ENCODE assay signal across 25 mouse cellular contexts in the genomic region with DNA sequence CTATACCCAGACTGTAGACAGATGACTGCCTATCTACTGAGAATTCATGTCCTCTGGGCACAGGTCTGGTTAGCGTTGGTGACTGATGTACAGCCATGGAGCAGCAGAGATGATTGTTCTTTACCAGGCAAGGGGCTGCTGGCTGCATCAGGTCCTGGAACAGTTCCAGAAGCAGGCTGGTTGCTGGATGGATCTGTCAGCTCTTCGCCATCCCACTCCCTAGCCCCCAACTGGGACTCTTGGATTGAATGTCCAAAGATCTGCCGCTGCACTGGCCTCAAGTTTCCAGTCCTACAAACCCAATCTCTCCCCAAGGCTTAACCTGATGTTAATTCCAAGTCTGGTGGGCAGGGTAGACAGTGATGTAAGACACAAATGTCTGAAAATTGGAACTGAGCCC.
DNase-seq lines count a peak whose midpoint lies in the region; ATAC-seq and TF ChIP-seq lines count a peak whose summit lies in the region.
"Had no signal": no experiment of that assay in that cellular context is flagged by ENCODE, and none has a peak within 500 bp of the region (broad histone marks: within the 10 kb centered on the region; RNA-seq: fewer than 3 reads in every experiment).

No protein-coding gene starts in this region.

- intact Hi-C loops in left cerebral cortex, postnatal 4 days (cut with DNase I), result no loop called here
- intact Hi-C loops in left cerebral cortex, postnatal 14 days (cut with DNase I), result no loop called here

- ATAC-seq in cerebellum, adult (ENCODE audit: insufficient number of reproducible peaks, low FRiP score, low TSS enrichment), result no peak
- ATAC-seq in embryonic facial prominence, embryonic 14.5 days (ENCODE audit: low read depth), result no peak
- no peak for ATAC-seq in midbrain, postnatal 0 days (ENCODE audit: low FRiP score)
- no peak for ATAC-seq in midbrain, embryonic 13.5 days
- ATAC-seq: activated CD4-positive, CD25-positive, alpha-beta regulatory T cell, adult 4 months; CD4-positive, CD25-positive, alpha-beta regulatory T cell, adult 4 months; forebrain, embryonic 13.5 days; forebrain, embryonic 15.5 days; forebrain, postnatal 0 days; Patski had no signal

- no peak overlapping the region for H3K4me2 ChIP-seq in embryonic facial prominence, embryonic 14.5 days (ENCODE audit: low read depth, low read length)
- no peak overlapping the region for H3K4me2 ChIP-seq in midbrain, postnatal 0 days (ENCODE audit: low read depth, low read length, poor library complexity, severe bottlenecking)
- no peak overlapping the region for H3K4me2 ChIP-seq in midbrain, embryonic 13.5 days (replicated peaks)
- H3K4me2 ChIP-seq: embryonic facial prominence, embryonic 13.5 days; forebrain, embryonic 13.5 days; forebrain, embryonic 15.5 days had no signal

- TF ChIP-seq CTCF in midbrain, postnatal 0 days (IDR thresholded peaks at IDR 0.05), result no peak

- H3K4me3 ChIP-seq in embryonic facial prominence, embryonic 14.5 days (ENCODE audit: low read depth, low read length), result no peak overlapping the region
- no peak overlapping the region for H3K4me3 ChIP-seq in embryonic facial prominence, embryonic 10.5 days
- H3K4me3 ChIP-seq in midbrain, postnatal 0 days (ENCODE audit: low read depth, low read length), result no peak overlapping the region
- H3K4me3 ChIP-seq in midbrain, embryonic 13.5 days (replicated peaks), result no peak overlapping the region
- H3K4me3 ChIP-seq: embryonic facial prominence, embryonic 13.5 days; forebrain, embryonic 13.5 days; forebrain, embryonic 15.5 days had no signal

- H3K9ac ChIP-seq in embryonic facial prominence, embryonic 14.5 days (ENCODE audit: low read depth, low read length), result no peak overlapping the region
- no peak overlapping the region for H3K9ac ChIP-seq in midbrain, postnatal 0 days (replicated peaks; ENCODE audit: low read length, poor library complexity, severe bottlenecking)
- no peak overlapping the region for H3K9ac ChIP-seq in midbrain, embryonic 13.5 days (replicated peaks)
- H3K9ac ChIP-seq: embryonic facial prominence, embryonic 13.5 days; forebrain, embryonic 13.5 days; forebrain, embryonic 15.5 days; forebrain, postnatal 0 days had no signal

- 0 out of 2 replicates have a peak, but pooled peaks cover 4% of the 10 kb centered on the region for H3K4me1 ChIP-seq in embryonic facial prominence, embryonic 14.5 days (ENCODE audit: control insufficient read depth, insufficient read depth, low read length)
- H3K4me1 ChIP-seq in embryonic facial prominence, embryonic 10.5 days, result peaks cover 11% of the 10 kb centered on the region
- no peaks in the 10 kb centered on the region for H3K4me1 ChIP-seq in midbrain, postnatal 0 days (ENCODE audit: insufficient read depth, low read length)
- H3K4me1 ChIP-seq in midbrain, embryonic 13.5 days (replicated peaks), result no peaks in the 10 kb centered on the region
- H3K4me1 ChIP-seq: forebrain, embryonic 13.5 days; forebrain, embryonic 15.5 days had no signal

- peak; percentile 67 to 76 for DNase-seq in cerebellum, postnatal 10 days
- peak; percentile 23 for DNase-seq in embryonic facial prominence, embryonic 14.5 days (ENCODE audit: low spot score)
- no peak for DNase-seq in embryonic facial prominence, embryonic 10.5 days (ENCODE audit: low spot score)
- peak; percentile 64 for DNase-seq in left cerebral cortex, postnatal 4 days
- DNase-seq in left cerebral cortex, postnatal 14 days (ENCODE audit: low spot score in 2 of 2), result no peak
- peak; percentile 42 for DNase-seq in midbrain, postnatal 0 days (ENCODE audit: low spot score)
- DNase-seq: adrenal gland, adult 8-10 months; adrenal gland, postnatal 14 days; adrenal gland, postnatal 36 days; B cell, adult 2 months; cerebellum, adult 11-12 months; cerebellum, adult 2 months; cerebellum, adult 9-10 months; cerebellum, postnatal 25 days; forebrain, postnatal 0 days had no signal

- H3K27me3 ChIP-seq in embryonic facial prominence, embryonic 14.5 days (replicated peaks; ENCODE audit: control insufficient read depth, insufficient read depth, low read length), result no peaks in the 10 kb centered on the region
- H3K27me3 ChIP-seq in embryonic facial prominence, embryonic 10.5 days (replicated peaks; ENCODE audit: low read depth, poor library complexity, severe bottlenecking), result peaks cover 9% of the 10 kb centered on the region
- H3K27me3 ChIP-seq in midbrain, postnatal 0 days (ENCODE audit: insufficient read depth, low read length), result no peaks in the 10 kb centered on the region
- H3K27me3 ChIP-seq in midbrain, embryonic 13.5 days, result no peaks in the 10 kb centered on the region
- H3K27me3 ChIP-seq: CH12.LX; embryonic facial prominence, embryonic 13.5 days; forebrain, embryonic 13.5 days; forebrain, embryonic 15.5 days had no signal

- H3K27ac ChIP-seq in embryonic facial prominence, embryonic 14.5 days (replicated peaks; ENCODE audit: low read depth, low read length), result no peak overlapping the region
- no peak overlapping the region for H3K27ac ChIP-seq in embryonic facial prominence, embryonic 10.5 days (replicated peaks)
- no peak overlapping the region for H3K27ac ChIP-seq in midbrain, postnatal 0 days (ENCODE audit: low read depth, low read length)
- no peak overlapping the region for H3K27ac ChIP-seq in midbrain, embryonic 13.5 days
- H3K27ac ChIP-seq: embryonic facial prominence, embryonic 13.5 days; forebrain, embryonic 13.5 days; forebrain, embryonic 15.5 days had no signal

- no peaks in the 10 kb centered on the region for H3K9me3 ChIP-seq in embryonic facial prominence, embryonic 14.5 days (ENCODE audit: control insufficient read depth, low read length)
- no peaks in the 10 kb centered on the region for H3K9me3 ChIP-seq in embryonic facial prominence, embryonic 10.5 days
- no peaks in the 10 kb centered on the region for H3K9me3 ChIP-seq in midbrain, postnatal 0 days (ENCODE audit: low read length)
- H3K9me3 ChIP-seq in midbrain, embryonic 13.5 days, result no peaks in the 10 kb centered on the region
- H3K9me3 ChIP-seq: embryonic facial prominence, embryonic 13.5 days; forebrain, embryonic 13.5 days; forebrain, embryonic 15.5 days; G1E had no signal

- WGBS in embryonic facial prominence, embryonic 14.5 days, result 53% methylated on average over 3 of the region's 3 CpGs
- 77% methylated on average over 3 of the region's 3 CpGs for WGBS in embryonic facial prominence, embryonic 10.5 days
- WGBS in midbrain, postnatal 0 days, result 70% methylated on average over 3 of the region's 3 CpGs
- 83% methylated on average over 3 of the region's 3 CpGs for WGBS in midbrain, embryonic 13.5 days

- no peaks in the 10 kb centered on the region for H3K36me3 ChIP-seq in embryonic facial prominence, embryonic 14.5 days (ENCODE audit: control insufficient read depth, insufficient read depth, low read length)
- no peaks in the 10 kb centered on the region for H3K36me3 ChIP-seq in embryonic facial prominence, embryonic 10.5 days (replicated peaks)
- no peaks in the 10 kb centered on the region for H3K36me3 ChIP-seq in midbrain, postnatal 0 days (ENCODE audit: insufficient read depth, low read length)
- H3K36me3 ChIP-seq in midbrain, embryonic 13.5 days, result no peaks in the 10 kb centered on the region
- H3K36me3 ChIP-seq: embryonic facial prominence, embryonic 13.5 days; forebrain, embryonic 15.5 days; G1E had no signal

Comparison
In these comparisons a context has a peak if more than half of its experiments do, and no peak if none do; other contexts are left out.
1. DNase-seq: peak in cerebellum, postnatal 10 days (2 of 2), embryonic facial prominence, embryonic 14.5 days (single experiment), left cerebral cortex, postnatal 4 days (single experiment) and midbrain, postnatal 0 days (single experiment); none in embryonic facial prominence, embryonic 10.5 days (single experiment) and left cerebral cortex, postnatal 14 days (0 of 2).